Mouse (Mus musculus) CD8-positive naive resting alpha-beta T cell, adult 2 months (primary cell): ENCODE data around the gene Parp16.

Experiments
- DNase-seq, 2 experiments: peaks; one replicate each; pipeline ENCODE4 v3.0.0; 2022; ENCODE audit warnings: low read depth in 2 of 2, low spot score in 2 of 2

Gene Parp16

DNA sequence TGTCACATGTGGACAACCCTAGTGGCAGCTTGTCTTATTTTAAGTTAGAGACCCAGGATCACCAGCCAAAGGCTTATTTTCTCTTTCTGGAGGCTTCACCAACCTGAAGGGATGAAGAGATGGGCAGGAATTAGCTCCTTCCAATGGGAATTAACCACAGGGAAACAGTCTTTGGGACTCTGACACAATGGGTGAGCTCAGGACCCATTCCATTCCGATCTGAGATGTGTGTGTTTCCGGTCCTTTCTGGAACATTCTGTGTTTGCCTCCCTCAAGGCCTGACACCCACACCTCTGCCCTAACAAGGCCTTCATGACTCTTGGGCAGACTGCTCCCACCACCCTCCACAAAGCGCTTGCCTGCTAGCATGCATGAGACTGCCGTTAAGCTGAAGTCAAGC, at the start of gene Parp16:
Parp16 (plus strand) TSS at position 301 of the 400 bp plus-strand sequence.
- DNase-seq, result no peak

DNA sequence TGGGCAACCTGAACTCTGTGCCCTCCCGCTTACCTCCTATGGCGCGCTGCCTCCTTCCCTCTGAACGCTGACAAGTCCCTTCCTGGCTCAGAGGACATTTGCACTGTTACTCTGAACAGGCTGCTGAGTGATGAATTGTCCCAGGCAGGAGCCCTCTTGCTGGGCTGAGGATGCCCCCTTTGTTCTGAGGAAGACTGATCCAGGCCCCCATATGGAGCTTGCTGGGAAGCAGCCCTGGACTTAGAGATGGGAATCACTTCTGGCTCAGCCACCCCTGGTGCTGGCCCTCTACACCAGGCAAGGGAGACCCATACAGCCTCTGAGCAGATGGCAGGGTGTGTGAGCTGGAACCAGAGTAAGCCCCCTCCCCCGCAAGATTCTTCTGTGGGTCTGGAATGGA, 49.2 kb upstream of the Parp16 start:
- DNase-seq, result no peak

DNA sequence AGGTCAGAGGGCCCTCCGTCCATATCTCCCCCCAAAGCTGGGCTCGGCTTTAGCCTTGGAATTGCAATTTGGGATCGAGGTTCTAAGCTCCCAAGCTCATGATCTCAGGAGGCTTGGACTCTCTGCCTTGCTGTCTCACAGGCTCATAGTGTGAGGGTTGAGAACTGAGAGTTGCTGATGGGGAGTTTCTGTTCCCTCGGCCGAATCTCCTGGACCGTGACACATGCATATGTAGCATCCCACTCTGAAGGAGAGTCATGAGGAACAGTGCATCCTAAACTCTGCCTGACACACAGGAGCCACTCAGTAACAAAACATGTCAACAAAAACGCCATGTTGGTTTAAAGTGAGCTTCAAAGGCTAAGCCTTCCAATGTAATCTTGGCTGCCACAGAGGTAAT, 46.6 kb upstream of the Parp16 start:
- no peak for DNase-seq

DNA sequence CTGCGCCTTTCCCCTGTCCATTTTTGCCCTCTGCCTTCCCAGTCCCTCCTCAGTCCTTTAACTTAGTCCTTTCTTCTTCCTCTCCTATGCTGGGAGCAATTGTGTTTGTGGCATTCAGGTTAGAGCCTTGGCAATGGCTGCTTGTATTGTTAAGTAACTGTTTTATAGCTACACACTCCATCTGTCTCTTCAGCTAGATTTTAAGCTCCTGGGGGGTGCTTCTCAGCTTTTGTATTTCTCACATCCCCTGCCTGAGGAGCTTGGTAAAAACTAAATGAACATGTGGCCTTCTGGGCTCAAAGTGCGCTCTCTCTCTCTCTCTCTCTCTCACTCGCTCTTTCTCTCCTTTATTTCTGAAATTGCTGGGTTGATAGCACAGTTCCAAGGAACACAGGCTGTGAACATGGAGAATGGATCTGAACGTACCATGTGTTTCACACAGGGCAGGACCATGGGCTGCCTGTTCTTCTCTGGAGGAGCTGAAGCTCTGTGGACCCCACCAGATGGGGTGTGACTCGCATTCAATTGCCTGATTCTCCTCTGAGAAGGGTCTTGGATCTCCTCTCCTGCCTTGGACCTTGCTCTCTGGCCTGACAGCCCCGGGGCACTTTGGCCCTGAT, 42.3 kb upstream of the Parp16 start:
- DNase-seq, result no peak

DNA sequence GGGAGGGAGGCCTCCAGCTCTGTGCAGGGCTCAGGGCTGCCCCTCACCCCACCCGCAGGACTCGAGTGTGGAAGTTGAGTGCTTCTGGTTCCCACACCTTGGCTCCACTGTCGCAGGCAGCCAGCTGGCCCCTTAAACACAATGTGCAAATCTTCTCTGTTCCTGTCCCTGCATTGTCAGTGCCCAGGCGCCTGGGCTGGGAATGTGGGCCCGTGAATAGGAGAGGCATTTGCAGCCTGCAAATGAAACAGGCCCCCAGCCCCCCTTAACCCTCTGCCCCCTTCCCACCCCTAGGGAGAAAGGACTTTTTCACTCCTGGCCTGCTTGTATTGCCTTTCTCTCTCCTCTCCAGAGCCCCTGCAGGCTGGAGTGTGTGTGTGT, 41.8 kb upstream of the Parp16 start:
- no peak for DNase-seq

DNA sequence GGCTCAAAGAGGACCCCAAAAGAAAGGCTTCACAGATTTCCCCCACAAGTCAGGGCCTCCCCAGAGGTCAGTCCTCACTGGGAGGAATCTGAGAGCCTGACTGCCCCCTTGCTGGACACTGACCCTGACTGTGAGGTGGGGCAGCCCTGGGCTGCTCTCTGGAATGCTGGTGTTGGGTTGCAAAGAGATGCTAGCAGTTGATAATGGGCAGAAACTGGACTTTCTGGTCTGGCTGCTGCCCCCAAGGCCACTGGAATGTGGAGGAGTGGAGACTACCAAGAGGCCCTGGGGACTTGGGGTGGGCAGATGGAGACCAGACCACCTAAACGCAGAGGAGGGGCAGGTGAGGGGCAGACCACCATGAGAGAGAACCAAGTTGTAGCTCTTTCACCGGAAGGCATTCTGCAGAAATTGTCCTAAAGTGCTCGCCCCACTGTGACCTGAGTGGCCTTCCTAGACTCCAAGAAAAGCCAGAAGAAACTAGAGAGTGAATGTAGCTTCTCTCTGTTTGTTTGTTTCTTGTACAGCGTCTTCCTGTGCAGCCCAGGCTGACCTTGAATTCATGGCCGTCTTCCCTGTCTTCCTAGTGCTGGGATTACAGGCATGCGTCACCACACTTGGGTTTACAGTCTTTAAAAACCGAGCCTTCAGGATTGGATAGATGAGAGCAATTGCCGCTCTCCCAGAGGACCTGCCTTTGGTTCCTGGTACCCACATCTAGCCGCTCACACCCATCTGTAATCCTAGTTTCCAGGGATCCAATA, 40.3 kb upstream of the Parp16 start:
- DNase-seq, result no peak

DNA sequence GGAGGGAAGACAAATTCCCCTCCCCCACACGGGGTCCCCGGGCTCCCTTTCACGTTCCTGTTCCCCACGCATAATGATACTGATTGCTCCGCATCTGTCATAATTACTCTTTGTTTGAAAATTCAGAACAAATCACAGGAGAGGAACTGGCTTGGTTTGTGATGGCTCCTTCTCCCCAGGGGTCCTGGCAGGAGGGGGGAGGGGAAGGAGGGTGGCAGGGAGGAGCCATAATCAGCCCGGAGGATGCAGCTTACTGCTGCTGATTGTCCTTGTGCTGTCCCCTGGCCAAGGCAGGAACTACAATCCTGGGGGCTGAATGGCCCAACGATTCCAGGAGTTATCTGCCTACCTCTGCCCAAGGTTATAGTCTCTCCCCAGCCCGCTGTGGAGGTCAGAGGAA, 38.5 kb upstream of the Parp16 start:
- DNase-seq, result no peak

DNA sequence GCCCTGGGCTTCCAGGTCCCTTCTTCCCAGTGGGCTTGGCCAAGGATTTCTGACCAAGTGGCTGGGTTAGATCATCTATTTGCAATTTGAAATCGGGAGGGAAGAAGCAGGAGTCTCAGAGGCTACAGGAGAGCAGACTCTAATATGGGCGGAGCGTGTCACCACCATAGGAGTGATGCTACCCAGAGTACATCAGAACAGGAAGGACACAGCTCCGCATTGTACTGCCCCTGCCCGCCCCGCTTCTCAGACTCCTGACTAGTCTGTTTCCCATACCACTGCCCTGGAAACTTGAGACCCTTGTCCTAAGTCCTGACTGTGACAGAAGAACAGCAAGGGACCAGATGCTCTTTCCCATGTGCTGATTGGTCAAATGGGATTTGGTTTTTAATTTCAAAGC, 37.5 kb upstream of the Parp16 start:
- no peak for DNase-seq

DNA sequence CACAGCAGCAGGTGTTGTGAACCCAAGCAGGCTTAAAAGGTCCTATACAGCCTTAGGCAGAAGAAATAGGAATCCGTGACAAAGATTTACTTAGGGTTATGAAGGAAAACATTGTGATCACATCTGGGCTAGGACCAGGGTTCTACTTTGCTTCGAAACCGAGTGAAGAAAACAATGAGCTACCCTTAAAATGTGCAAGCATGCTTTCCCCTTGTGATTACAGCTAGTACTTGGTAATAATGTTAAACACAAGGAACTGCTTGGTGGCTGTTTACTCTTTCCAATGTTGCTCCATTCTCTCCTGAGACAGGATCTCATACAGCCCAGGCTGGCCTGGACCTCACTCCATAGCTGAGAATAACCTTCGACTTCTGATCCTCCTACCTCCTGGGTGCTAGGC, 34.0 kb upstream of the Parp16 start:
- no peak for DNase-seq

DNA sequence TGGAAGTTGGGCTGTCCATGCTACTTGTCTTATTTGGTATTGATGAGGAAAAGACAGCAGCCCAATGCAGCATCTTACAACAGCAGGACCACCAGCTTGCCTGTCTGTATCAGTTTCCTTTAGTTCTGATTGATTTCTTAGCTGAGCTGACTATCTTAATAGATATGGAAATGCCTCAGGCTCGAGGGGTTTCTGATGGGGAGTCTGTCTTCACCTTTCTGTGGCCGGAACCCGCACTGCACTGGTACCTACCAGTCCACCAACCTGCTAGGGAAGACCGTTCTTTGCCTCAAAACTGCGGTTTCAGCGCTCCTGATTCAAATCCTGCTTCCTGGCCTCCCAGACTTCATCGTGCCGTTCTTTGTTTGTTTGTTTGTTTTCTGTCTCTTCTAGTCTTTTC, 33.3 kb upstream of the Parp16 start:
- DNase-seq, result no peak

DNA sequence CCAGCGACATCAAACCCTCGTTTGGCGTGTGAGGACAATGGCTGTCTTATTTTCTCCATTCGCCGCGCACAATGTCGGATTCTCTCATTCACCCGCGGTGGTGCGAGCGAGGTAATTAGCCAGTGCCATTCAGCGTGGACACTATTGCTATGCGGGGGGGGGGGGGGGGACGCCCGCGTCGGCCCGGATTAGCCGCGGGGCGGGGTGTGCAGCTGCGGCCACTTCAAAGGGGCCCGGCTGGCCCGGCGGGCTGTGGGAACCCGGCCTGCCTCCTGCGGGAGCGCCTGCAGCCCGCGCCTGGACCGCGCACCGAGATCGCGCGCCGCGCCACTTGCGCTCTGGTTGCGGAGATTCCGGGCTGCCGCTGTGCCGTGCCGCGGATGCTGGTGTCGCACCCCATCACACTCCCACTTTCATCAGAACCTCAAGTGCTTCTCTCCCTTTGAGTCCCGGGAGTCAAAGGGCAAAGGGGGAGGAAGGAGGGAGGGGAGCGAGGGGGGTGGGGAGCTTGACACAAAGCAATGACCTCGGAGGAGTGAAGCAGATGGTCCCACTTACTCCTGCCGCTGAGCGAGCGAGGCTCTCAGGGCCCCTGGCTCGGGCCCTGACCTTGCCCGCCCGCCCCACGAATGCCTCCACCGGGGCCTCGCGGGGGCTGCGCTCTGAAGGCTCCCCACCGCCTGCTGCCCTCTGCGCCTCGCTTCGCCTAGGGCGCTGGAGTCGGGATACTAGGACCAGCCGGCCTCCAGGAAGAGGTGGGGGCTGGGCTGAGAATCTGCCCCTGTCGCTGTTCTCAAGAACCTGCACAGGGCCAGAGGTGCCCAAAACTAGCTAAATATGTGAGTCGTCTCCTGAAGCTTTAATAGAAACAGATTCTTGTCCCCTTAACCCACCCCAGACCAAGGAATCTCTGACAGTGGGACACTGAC, 32.2 kb upstream of the Parp16 start:
- DNase-seq, result no peak

DNA sequence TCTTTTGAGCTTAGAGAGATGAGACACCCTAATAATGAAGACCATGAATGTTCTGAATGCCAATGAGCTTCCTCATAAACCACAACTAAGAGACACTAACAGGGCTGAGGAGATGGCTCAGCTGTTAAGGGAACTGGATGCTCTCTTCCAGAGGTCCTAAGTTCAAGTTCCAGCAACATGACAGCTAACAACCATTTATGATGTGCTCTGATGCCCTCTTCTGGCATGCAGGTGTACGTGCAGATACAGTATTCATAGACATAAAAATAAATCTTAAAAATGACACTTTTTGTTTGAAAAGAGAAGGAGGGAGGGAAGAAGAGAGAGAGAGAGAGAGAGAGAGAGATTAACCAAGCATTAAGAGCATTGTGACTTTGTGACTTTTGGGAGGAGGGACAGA, 30.3 kb upstream of the Parp16 start:
- no peak for DNase-seq

DNA sequence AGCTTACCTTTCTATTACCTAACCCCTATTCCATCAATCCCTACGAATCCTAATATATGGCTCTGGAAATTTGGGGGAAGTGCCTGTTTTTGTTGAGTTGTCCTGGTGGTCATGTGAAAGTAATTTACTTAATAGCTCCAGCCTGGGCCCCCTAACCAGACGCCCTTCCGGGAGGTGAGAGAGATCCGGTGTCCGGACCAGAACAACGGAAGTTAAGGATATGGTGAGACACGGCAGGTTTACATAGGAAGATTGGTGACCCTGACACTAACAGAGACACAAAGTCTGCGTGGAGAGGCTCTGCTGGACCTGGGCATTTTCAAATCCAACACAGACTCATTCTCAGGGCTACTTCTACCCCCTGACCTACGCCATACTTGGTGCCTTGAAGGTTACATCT, 28.8 kb upstream of the Parp16 start:
- DNase-seq, result no peak

DNA sequence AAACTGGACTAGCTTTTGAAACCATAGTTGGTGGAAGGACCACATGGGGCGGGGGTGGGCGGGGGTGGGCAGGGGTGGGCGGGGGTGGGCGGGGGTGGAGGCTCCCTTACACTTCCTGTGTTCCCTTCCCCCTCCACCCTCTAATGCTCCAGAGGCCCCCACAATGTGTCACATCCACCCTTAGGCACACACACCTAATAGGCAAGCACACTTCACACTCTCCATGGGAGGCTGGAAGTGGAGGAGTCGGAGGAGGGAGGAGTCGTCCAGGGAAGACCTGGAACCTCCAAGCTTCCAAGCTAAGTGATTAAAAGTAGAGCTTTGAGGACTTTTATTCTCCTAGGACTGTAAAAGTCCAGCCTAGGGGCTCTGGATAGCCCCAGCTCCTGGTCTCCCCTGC, 26.6 kb upstream of the Parp16 start:
- DNase-seq, result no peak

DNA sequence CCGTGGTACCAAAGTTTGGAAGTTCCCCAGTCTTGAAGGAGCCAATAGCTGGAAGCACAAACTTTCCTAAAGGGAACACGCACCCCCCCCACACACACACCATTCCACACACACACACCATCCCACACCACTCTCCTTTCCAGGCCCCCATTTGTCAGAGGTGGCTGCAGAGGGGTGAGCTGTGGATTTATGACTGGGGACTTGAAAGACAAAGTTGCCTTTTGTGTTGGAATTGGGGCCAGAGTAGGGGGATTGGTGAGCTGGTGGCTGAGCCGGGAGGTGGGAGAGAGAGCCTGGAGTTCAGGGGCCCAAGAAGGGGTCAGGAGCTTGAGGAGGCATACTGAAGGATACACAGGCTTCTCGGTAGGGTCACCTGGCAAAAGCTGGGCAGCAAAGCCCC, 26.2 kb upstream of the Parp16 start:
- no peak for DNase-seq

DNA sequence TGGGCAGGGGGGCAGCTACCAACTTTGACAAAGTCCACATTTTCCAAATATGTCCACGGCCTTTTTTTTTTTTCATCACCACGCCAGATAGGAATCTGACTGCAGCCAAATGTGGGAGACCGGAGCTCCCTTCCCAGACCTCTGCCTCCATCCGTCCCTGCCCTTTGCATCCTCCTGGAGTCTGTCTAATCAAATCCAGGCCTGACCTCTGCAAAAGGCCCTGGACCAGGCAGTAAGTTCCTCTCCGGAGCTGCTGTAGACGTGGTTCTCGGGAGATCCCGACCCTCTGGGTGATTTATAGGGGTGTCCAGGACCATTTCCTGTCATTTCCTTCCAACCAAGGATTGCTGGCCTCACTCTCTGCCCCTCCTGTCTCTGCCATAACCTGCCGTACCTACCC, 22.5 kb upstream of the Parp16 start:
- DNase-seq, result no peak

DNA sequence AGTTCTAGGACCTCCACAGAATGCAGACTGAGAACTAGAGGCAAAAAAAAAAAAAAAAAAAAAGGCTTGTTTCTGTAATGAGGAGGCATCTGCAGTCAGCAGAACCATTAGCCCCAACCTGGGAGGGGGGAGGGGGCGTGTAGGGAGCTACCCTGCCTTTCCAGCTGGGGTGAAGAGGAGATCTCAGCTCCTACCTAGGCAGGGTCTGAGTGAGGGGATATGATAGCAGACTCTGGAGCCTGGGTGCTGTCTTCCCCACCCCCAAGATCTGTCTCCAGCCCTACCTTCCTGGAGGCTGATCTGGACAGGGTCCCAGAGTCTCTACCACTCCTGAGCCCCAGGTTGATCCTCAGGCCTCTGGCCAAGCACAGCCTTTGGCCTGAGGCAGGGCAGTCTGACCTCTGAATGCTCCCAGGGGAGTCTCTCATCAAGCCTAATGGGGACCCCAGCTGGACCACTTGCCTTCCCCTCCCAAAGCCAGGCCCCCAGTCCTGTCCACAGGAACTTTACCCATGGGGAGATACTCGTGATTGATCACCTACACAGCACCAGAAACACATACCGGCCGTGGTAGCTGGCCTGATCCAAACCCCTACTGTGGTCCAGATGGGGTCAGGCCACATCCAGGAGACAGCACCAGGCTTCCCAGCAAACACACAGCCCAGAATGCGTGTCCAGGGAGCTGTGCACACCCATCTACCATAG, 19.8 kb upstream of the Parp16 start:
- no peak for DNase-seq

DNA sequence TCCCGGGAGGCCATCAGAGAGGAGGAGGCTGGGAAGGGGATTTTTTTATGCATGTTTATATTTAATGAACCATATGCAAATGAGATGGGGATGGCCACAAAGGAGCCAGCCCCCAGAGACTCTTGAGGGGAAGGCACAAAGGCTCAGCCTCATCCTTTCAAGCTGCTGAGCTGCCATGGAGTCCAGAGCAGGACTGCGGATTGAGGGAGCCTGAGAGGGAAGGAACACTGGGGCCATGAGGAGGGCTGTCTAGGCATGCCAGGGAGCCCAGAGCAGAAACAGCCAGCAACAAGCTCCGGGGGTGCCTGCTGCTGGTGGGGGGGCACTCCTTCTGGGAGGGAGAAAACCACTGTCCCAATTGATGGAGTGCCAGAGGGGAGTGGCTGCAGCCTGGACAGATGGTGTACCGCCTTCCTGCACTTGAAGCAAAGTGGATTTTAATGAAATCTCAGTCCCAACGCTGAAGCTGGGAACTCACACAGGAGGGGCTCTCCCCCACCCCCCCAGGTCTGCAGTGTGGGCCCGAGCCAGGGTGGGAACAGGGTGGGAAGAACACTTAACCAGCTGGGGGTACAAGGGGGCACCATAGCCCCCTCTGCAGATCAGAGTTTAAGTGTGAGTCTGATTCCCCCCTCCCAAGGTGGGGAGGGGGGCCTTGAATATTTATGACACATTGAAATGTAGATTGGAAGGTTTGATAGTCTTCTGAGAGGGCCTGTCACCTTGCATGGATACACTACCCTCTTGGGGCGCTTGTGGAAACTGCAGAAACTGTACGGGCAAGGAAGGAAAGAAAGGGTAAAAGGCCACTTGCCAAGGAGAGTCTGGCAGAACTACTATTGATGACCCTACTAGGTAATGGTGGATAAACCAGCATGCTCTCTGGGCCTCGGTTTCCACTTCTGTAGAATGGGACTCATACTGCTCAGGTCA, 18.9 kb upstream of the Parp16 start:
- no peak for DNase-seq

DNA sequence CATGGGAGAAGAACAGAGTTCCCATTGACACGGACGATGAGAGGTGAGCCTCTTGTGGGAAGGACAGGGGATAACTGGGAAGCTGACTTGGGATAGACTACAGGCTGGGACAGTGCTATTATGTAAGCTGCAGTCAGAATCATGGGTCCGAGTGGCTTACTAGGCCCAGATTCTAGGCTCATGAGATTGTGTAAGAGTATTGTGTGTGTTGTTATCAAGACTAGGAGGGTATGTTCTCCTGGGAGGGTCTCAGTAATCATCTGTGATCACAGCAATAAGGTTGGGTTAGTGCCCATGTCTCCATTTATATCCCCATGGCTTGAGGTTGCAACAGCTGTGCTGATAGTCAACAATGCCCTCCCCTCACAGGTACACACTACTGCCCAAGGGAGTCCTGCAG, 17.7 kb upstream of the Parp16 start:
- DNase-seq, result no peak

DNA sequence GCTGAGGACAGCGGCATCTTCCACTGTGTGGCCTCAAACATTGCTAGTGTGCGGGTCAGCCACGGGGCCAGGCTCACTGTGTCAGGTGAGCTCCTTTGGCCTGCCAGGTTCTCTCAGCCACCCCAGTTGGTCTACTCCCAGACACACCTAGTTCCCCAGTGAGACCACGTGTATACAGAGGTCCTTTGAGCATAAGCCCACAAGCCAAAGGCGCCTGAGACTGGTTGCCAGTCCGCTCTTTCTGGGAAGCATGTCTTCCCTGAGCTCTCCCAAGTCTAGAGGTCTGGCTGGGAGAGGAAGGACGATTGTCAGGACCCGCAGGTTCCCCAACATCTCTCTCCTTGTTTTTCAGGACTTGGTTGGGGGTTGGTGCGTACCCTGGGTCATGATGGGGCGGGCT, 17.2 kb upstream of the Parp16 start:
- DNase-seq, result no peak
